Mouse (Mus musculus) kidney, adult 10 weeks (tissue): Measurements from ENCODE around the gene Cdc42se1. TPM values are rescaled to one million over a fixed set of nuclear protein-coding genes. Genes with fewer than 3 reads are reported as not detected.

Experiments
- polyA plus RNA-seq: library from polyadenylated mRNA; stranded (reverse); fragments of 350-450 nt; fragmentation: Illumina TruSeq; extraction: RNeasy Lipid Tissue Mini Kit (QIAGEN cat#74804); gene quantifications from one replicate; pipeline ENCODE4 v1.2.3, GENCODE M21; 2014; ENCODE audit warnings: low read depth, low replicate concordance

Cdc42se1 gene
- polyA plus RNA-seq: 17.8 TPM

DNA sequence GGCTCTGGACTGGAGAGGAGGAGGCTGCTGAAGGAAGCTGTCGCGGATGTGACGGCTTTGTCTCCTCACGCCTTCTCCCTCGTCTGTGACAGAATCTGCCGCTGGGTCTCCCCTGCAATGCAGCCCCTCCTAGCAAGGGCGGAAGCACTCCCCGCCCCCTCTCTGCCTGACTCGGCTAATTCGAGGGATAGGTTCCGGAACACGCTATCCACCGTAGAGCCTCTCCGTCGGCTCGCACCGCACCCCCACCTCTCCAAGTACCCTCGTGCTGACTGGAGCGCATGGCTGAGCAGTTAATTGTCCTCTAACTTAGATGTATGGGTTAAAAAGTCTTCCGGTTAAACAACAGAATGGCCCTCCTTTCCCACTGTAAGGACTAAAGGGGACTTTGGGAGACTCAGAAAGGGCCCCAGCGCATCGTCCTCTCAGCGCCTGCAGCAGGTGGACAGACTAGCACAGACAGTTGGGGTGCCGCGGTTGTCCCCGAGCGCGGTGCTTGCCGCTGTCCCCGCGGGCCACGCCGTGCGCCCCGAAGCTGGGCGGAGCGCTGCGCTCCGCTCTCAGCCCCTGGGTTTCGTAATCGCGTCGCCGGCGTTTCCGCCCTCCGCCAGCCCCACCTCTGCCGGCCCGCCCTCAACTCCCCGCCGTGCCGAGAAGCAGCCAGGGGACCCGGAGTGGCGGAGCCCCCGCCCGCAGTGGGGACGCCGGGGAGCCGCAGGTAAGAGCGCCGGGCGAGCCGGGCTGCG is at the start of gene Cdc42se1:
Gene Cdc42se1 (plus strand): TSS at position 585 of the 746 bp plus-strand sequence.

DNA sequence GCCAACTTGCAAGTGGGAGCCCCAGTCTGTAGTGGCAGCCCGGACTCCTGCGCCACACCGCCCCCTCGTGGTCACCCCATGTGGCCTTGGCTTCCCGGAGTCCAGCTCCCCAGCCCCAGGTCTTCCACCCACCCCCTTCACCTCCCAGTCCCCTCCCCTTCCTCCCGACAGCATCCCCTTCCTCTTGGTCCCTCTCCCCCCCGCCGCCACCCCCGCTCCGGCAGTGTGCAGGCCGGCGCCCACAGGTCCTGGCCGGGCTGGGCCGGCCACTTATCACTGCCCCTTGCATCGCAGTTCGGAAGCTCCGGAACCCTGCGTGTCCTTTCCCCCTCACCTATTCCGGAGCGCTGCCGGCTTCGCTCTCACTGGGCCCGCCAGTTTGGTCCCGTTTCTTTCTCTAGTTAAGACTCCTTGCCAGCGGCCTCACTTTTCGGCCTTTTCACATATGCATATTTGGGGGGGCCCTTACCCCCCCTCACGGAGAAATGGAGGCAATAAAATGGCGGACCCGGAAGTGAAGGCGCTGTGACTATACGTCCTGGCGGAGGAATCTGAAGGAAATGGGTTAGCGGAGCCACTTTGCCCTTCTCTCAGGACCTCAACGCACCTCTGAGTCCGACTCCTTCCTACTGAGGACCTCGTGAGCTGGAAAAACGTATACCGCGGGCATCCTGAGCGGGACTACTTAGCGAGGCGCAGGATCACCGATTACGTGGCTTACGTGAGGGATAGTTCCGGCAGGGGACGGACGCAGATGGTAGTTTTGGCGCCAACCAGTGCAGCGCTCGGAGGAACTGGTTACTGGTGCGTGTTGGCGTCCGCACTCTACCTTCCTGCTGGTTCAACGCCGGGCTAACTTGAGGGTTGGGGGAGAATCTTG is 11.0 kb upstream of the Cdc42se1 start, which contains the start of gene Gabpb2:
Gene Gabpb2 (minus strand): TSS at position 662 of the 880 bp plus-strand sequence.

GRCm38 (mm10) chr3:95231298-95232221 is 3.0 kb downstream of the Cdc42se1 start, which contains the start of gene Mllt11:
Gene Mllt11, minus strand, starts transcription at chr3:95232171.

GRCm38 (mm10) chr3:95241498-95241897 is 13.0 kb downstream of the Cdc42se1 start, which contains the start of gene Gm128:
Gene Gm128, minus strand, starts transcription at chr3:95241598.

DNA sequence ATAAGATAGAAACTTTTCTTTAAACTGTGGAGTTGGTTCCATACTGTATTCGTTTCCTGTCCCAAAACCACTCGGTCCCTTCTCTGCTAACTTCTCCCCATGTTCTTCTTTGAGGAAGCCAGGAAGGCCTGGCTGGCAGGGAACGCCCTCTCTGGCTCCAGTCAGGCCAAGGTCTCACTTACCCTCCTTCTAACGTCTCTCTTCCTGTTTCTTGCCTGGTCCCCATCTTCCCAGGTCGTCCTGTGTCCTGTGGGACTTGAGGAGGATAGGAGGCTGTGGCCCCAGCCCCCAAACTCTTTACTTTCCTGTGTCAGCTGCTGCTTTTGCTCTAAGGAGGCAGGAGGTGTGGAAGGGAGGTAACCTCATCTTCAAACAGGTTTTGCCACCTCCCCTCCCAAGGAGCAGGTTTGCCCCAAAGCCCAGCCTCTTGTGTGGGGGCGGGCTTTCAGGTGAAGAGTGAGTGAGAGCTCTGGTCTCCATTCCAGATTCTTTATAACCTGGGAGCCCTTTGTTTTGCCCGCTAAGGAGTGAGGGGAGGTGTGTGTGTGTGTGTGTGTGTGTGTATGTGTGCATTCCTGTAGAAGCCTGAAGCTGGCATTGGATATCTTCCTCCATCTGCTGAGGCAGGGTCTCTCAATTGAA is 22.4 kb downstream of the Cdc42se1 start, which contains the start of gene Bnipl:
Gene Bnipl (minus strand): TSS at position 411 of the 642 bp plus-strand sequence.

DNA sequence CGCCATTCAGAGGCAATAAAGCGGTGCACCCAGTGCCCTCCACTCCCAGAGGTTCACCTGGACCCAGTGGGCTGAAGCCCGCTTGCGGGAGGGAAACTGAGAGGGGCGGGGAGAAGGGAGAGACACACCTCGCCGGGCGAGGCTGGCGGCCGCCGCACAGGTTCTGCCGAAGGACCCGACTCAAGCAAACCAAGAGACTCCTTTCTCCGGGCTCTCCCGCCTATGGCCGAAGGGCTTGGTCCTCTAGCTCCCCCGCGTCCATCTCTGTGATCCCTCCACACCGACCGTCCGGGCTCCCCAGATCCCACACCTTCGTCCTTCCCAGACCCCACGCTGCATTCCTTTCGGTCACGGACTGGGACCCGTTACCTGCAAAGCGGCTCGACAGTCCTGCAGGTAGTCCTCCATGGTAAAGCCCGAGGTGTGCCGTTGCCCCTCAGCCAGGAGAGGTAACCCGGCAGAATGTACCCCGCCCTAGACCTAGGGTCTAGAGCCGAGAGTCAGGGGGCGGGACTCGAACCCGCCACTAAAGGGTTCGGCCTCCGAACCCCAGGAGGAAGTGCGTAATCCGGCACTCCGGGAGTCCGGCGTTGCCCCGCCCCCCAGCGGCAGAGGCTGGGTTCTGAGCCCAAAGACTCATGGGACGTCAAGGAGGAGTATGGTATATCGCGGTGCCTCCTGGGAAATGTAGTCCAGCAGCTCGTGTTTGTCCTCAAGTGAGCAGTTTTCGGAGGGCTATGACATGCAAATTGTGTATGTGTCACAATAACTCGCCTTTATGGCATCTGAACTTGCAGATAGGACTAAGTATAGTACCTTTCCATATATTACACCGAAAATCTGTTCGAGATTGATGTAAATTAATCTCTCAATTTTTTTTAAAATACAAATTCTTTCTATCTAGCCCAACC is 52.9 kb downstream of the Cdc42se1 start, which contains the start of the genes Mindy1 and Prune1:
Gene Mindy1 (plus strand): TSS at position 130 of the 911 bp plus-strand sequence.
Gene Prune1 (minus strand): TSS at position 861 of the 911 bp plus-strand sequence.

Other genes starting within 250 kb of the Cdc42se1 start
- 4.6 TPM for gene Zfp687, start 213.3 kb upstream of the Cdc42se1 start, polyA plus RNA-seq
- gene Psmd4, start 186.1 kb upstream of the Cdc42se1 start, polyA plus RNA-seq: 10.2 TPM
- 10.8 TPM for gene Pip5k1a, start 121.8 kb upstream of the Cdc42se1 start, polyA plus RNA-seq
- 6.6 TPM for gene Vps72, start 117.7 kb upstream of the Cdc42se1 start, polyA plus RNA-seq
- gene Tmod4, start 104.3 kb upstream of the Cdc42se1 start, polyA plus RNA-seq: not detected
- gene Scnm1, start 94.7 kb upstream of the Cdc42se1 start, polyA plus RNA-seq: 15.0 TPM
- gene Lysmd1, start 94.6 kb upstream of the Cdc42se1 start, polyA plus RNA-seq: 2.8 TPM
- not detected for gene Tnfaip8l2, start 86.4 kb upstream of the Cdc42se1 start, polyA plus RNA-seq
- 0.28 TPM for gene Sema6c, start 68.3 kb upstream of the Cdc42se1 start, polyA plus RNA-seq
- gene Gabpb2, start 10.8 kb upstream of the Cdc42se1 start, polyA plus RNA-seq: 22.5 TPM
- 28.7 TPM for gene Mllt11, start 3.4 kb downstream of the Cdc42se1 start, polyA plus RNA-seq
- gene Gm128, start 12.9 kb downstream of the Cdc42se1 start, polyA plus RNA-seq: 0.73 TPM
- gene Bnipl, start 22.5 kb downstream of the Cdc42se1 start, polyA plus RNA-seq: not detected
- 128 TPM for gene Mindy1, start 52.6 kb downstream of the Cdc42se1 start, polyA plus RNA-seq
- 11.0 TPM for gene Prune1, start 53.3 kb downstream of the Cdc42se1 start, polyA plus RNA-seq
- gene Anxa9, start 78.4 kb downstream of the Cdc42se1 start, polyA plus RNA-seq: 1.9 TPM
- gene Cers2, start 86.1 kb downstream of the Cdc42se1 start, polyA plus RNA-seq: 217 TPM
- 13.2 TPM for gene Setdb1, start 128.5 kb downstream of the Cdc42se1 start, polyA plus RNA-seq
- not detected for gene 4930558C23Rik, start 174.1 kb downstream of the Cdc42se1 start, polyA plus RNA-seq
- 32.3 TPM for gene Arnt, start 205.7 kb downstream of the Cdc42se1 start, polyA plus RNA-seq